Mouse (Mus musculus): ENCODE data around the gene Fam155a.
"Not testable (repeated sequence)": the region's sequence is repeated elsewhere in the genome, so short reads cannot be mapped to it uniquely, and the experiment has no call there.

Gene Fam155a

GRCm38 (mm10) chr8:9660014-9660413 is 110.9 kb downstream of the Fam155a start:
- DNase-seq (ENCODE audit: low spot score in 2 of 2) = not testable (repeated sequence)

GRCm38 (mm10) chr8:9656901-9657300 is 114.1 kb downstream of the Fam155a start:
- no peak for DNase-seq (ENCODE audit: low spot score in 2 of 2)

GRCm38 (mm10) chr8:9654826-9655225 is 116.1 kb downstream of the Fam155a start:
- DNase-seq (ENCODE audit: low spot score in 2 of 2) = no peak

GRCm38 (mm10) chr8:9653643-9654042 is 117.3 kb downstream of the Fam155a start:
- DNase-seq (ENCODE audit: low spot score in 2 of 2) = no peak

GRCm38 (mm10) chr8:9638162-9638561 is 132.8 kb downstream of the Fam155a start:
- DNase-seq (ENCODE audit: low spot score in 2 of 2) = no peak

- DNase-seq (ENCODE audit: low spot score in 2 of 2) = no peak
Observed at GRCm38 (mm10) chr8:9635240-9635639, 135.7 kb downstream of the Fam155a start.

GRCm38 (mm10) chr8:9607086-9607701 is 163.8 kb downstream of the Fam155a start:
- DNase-seq (ENCODE audit: low spot score in 2 of 2) = no peak

GRCm38 (mm10) chr8:9596003-9596402 is 175.0 kb downstream of the Fam155a start:
- no peak for DNase-seq (ENCODE audit: low spot score in 2 of 2)

- no peak for DNase-seq (ENCODE audit: low spot score in 2 of 2)
Observed at GRCm38 (mm10) chr8:9581836-9582235, 189.1 kb downstream of the Fam155a start.

- no peak for DNase-seq (ENCODE audit: low spot score in 2 of 2)
Observed at GRCm38 (mm10) chr8:9580192-9580591, 190.8 kb downstream of the Fam155a start.

- DNase-seq (ENCODE audit: low spot score in 2 of 2) = no peak
Observed at GRCm38 (mm10) chr8:9571977-9572376, 199.0 kb downstream of the Fam155a start.

- no peak for DNase-seq (ENCODE audit: low spot score in 2 of 2)
Observed at GRCm38 (mm10) chr8:9569516-9570170, 201.3 kb downstream of the Fam155a start.

GRCm38 (mm10) chr8:9549199-9549598 is 221.8 kb downstream of the Fam155a start:
- DNase-seq (ENCODE audit: low spot score in 2 of 2) = no peak

GRCm38 (mm10) chr8:9547558-9547954 is 223.4 kb downstream of the Fam155a start:
- DNase-seq (ENCODE audit: low spot score in 2 of 2) = no peak

- DNase-seq (ENCODE audit: low spot score in 2 of 2) = no peak
Observed at GRCm38 (mm10) chr8:9546919-9547557, 223.9 kb downstream of the Fam155a start.

- no peak for DNase-seq (ENCODE audit: low spot score in 2 of 2)
Observed at GRCm38 (mm10) chr8:9546429-9546828, 224.5 kb downstream of the Fam155a start.

GRCm38 (mm10) chr8:9545665-9546064 is 225.3 kb downstream of the Fam155a start:
- DNase-seq (ENCODE audit: low spot score in 2 of 2) = no peak

- no peak for DNase-seq (ENCODE audit: low spot score in 2 of 2)
Observed at GRCm38 (mm10) chr8:9535730-9536372, 235.1 kb downstream of the Fam155a start.

GRCm38 (mm10) chr8:9526515-9526914 is 244.4 kb downstream of the Fam155a start:
- DNase-seq (ENCODE audit: low spot score in 2 of 2) = no peak

GRCm38 (mm10) chr8:9521577-9521976 is 249.4 kb downstream of the Fam155a start:
- no peak for DNase-seq (ENCODE audit: low spot score in 2 of 2)

GRCm38 (mm10) chr8:9500751-9501150 is 270.2 kb downstream of the Fam155a start:
- DNase-seq (ENCODE audit: low spot score in 2 of 2) = no peak

GRCm38 (mm10) chr8:9494225-9494598 is 276.7 kb downstream of the Fam155a start:
- DNase-seq (ENCODE audit: low spot score in 2 of 2) = no peak

Measured in natural killer cell, adult 2 months (primary cell).